Mouse (Mus musculus) MEL (cell line): ENCODE data around the gene Fbxw8. TPM values are rescaled to one million over a fixed set of nuclear protein-coding genes. Genes with fewer than 3 reads are reported as not detected.

Experiments
- DNase-seq: peaks from one replicate; pipeline ENCODE4 v3.0.0; 2011; ENCODE audit warnings: low read depth, low spot score
- H3K27ac ChIP-seq: 2 replicates; pipeline ENCODE4 v1.5.1; 2012; ENCODE audit warnings: low read depth, mild to moderate bottlenecking, control low read depth, low read length, moderate library complexity; ENCODE audit not compliant: control insufficient read depth
- H3K27me3 ChIP-seq, 2 experiments: fragments of 150-350 bp in 1 of 2; sonication (generic) in 1 of 2; 2 replicates each; pipeline ENCODE4 v1.6.1; 2012; ENCODE audit warnings: low read length in 2 of 2, mild to moderate bottlenecking in 2 of 2, improper control_type of control experiment in 1 of 2, moderate library complexity in 1 of 2; ENCODE audit not compliant: insufficient read depth in 2 of 2, control insufficient read depth in 1 of 2
- H3K36me3 ChIP-seq, 2 experiments: 2 replicates each; pipeline ENCODE4 v1.6.1; 2012 to 2014; ENCODE audit warnings: low read length in 2 of 2, improper control_type of control experiment in 1 of 2, inconsistent platforms in 1 of 2, mild to moderate bottlenecking in 1 of 2; ENCODE audit not compliant: insufficient read depth in 2 of 2, control insufficient read depth in 1 of 2
- H3K4me1 ChIP-seq, 2 experiments: fragments of 150-350 bp in 1 of 2; sonication (generic) in 1 of 2; 2 replicates each; pipeline ENCODE4 v1.6.1; 2012; ENCODE audit warnings: low read length in 2 of 2, improper control_type of control experiment in 1 of 2, mild to moderate bottlenecking in 1 of 2; ENCODE audit not compliant: insufficient read depth in 2 of 2, control insufficient read depth in 1 of 2
- H3K4me3 ChIP-seq, 2 experiments: fragments of 150-350 bp in 1 of 2; sonication (generic) in 1 of 2; 2 replicates each; pipeline ENCODE4 v1.5.1; 2012; ENCODE audit warnings: low read depth in 2 of 2, low read length in 2 of 2, mild to moderate bottlenecking in 2 of 2, moderate library complexity in 2 of 2, control low read depth in 1 of 2, improper control_type of control experiment in 1 of 2; ENCODE audit not compliant: control insufficient read depth in 1 of 2, insufficient read depth in 1 of 2
- H3K79me2 ChIP-seq: 2 replicates; pipeline ENCODE4 v1.6.1; 2012; ENCODE audit warnings: mild to moderate bottlenecking, low read length, moderate library complexity; ENCODE audit not compliant: control insufficient read depth, poor library complexity, insufficient read depth
- H3K9ac ChIP-seq: 2 replicates; pipeline ENCODE4 v1.6.1; 2012; ENCODE audit warnings: low read depth, mild to moderate bottlenecking, control low read depth, low read length, moderate library complexity; ENCODE audit not compliant: control insufficient read depth, poor library complexity, severe bottlenecking
- H3K9me3 ChIP-seq: fragments of 150-350 bp; sonication (generic); replicated peaks from 2 replicates; pipeline ENCODE4 v1.6.1; 2012; ENCODE audit warnings: mild to moderate bottlenecking, low read length, improper control_type of control experiment, moderate library complexity; ENCODE audit not compliant: insufficient read depth
- CHD2 ChIP-seq: IDR thresholded peaks from 2 replicates; pipeline ENCODE4 v1.6.1; 2011; ENCODE audit warnings: low read length, improper control_type of control experiment
- EP300 ChIP-seq, 2 experiments: IDR thresholded peaks; 2 replicates each; pipeline ENCODE4 v1.6.1; 2011; ENCODE audit warnings: improper control_type of control experiment in 2 of 2, low read length in 2 of 2, low read depth in 1 of 2, mild to moderate bottlenecking in 1 of 2
- MAFK ChIP-seq: IDR thresholded peaks from 2 replicates; pipeline ENCODE4 v1.6.1; 2011; ENCODE audit warnings: low read depth, mild to moderate bottlenecking, low read length, improper control_type of control experiment, borderline replicate concordance
- MXI1 ChIP-seq: IDR thresholded peaks from 2 replicates; pipeline ENCODE4 v1.6.1; 2011; ENCODE audit warnings: mild to moderate bottlenecking, low read depth, low read length, improper control_type of control experiment
- MYB ChIP-seq: IDR thresholded peaks from 2 replicates; pipeline ENCODE4 v1.6.1; 2011; ENCODE audit warnings: mild to moderate bottlenecking, low read depth, low read length, improper control_type of control experiment
- NRF1 ChIP-seq: IDR thresholded peaks from 2 replicates; pipeline ENCODE4 v1.6.1; 2014; ENCODE audit warnings: low read depth, mild to moderate bottlenecking, inconsistent platforms, low read length, improper control_type of control experiment, moderate library complexity; ENCODE audit not compliant: poor library complexity, insufficient read depth, severe bottlenecking
- POLR2A ChIP-seq, 2 experiments: IDR thresholded peaks; 2 replicates each; pipeline ENCODE4 v1.6.1; 2011 to 2012; ENCODE audit warnings: low read length in 2 of 2, mild to moderate bottlenecking in 2 of 2, control low read depth in 1 of 2, improper control_type of control experiment in 1 of 2, low read depth in 1 of 2, moderate library complexity in 1 of 2; ENCODE audit not compliant: control insufficient read depth in 1 of 2, insufficient read depth in 1 of 2, poor library complexity in 1 of 2
- SIN3A ChIP-seq: IDR thresholded peaks from 2 replicates; pipeline ENCODE4 v1.6.1; 2012; ENCODE audit warnings: low read length, improper control_type of control experiment, inconsistent platforms
- TBP ChIP-seq: IDR thresholded peaks from 2 replicates; pipeline ENCODE4 v1.8.0; 2011; ENCODE audit warnings: low read depth, low read length, improper control_type of control experiment
- UBTF ChIP-seq: IDR thresholded peaks from 2 replicates; pipeline ENCODE4 v1.6.1; 2012; ENCODE audit warnings: low read depth, mild to moderate bottlenecking, inconsistent platforms, low read length, improper control_type of control experiment, moderate library complexity, borderline replicate concordance; ENCODE audit not compliant: insufficient read depth
- USF1 ChIP-seq: IDR thresholded peaks from 2 replicates; pipeline ENCODE4 v1.6.1; 2014; ENCODE audit warnings: low read depth, mild to moderate bottlenecking, inconsistent platforms, low read length, improper control_type of control experiment, moderate library complexity
- ZC3H11A ChIP-seq: IDR thresholded peaks from 2 replicates; pipeline ENCODE4 v1.6.1; 2012; ENCODE audit warnings: low read depth, mild to moderate bottlenecking, inconsistent platforms, low read length, improper control_type of control experiment
- ZKSCAN1 ChIP-seq: IDR thresholded peaks from 2 replicates; pipeline ENCODE4 v1.6.1; 2012; ENCODE audit warnings: low read depth, mild to moderate bottlenecking, inconsistent platforms, low read length, improper control_type of control experiment, moderate library complexity
- ZMIZ1 ChIP-seq: IDR thresholded peaks from 2 replicates; pipeline ENCODE4 v1.6.1; 2012; ENCODE audit warnings: low read depth, mild to moderate bottlenecking, inconsistent platforms, low read length, improper control_type of control experiment, moderate library complexity
- polyA plus RNA-seq, 2 experiments: library from polyadenylated mRNA; stranded (reverse) in 1 of 2; unstranded in 1 of 2; fragments of >175 nt in 1 of 2; fragments of >200 nt in 1 of 2; gene quantifications; 2 replicates each; pipeline versions ENCODE4 v1.2.1 to v1.2.4; 2012; ENCODE audit warnings: low replicate concordance in 2 of 2, low read depth in 1 of 2; ENCODE audit not compliant: insufficient read length in 2 of 2, insufficient read depth in 1 of 2, missing spikeins in 1 of 2
- total RNA-seq: library from RNA; depleted of rRNA; stranded (reverse); fragments of 300-350 nt; gene quantifications from 2 replicates; pipeline ENCODE4 v1.2.3, GENCODE M21; 2012

The Fbxw8 gene
- total and polyA plus RNA-seq, 3 experiments = 49.9 to 57.4 (median 52.5) TPM

GRCm38 (mm10) chr5:118149711-118150110 lies 5.6 kb downstream of the Fbxw8 start:
- no peak for TF ChIP-seq MXI1
- TF ChIP-seq TBP = no peak
- TF ChIP-seq MYB = no peak
- no peak for TF ChIP-seq POLR2A (IDR thresholded peaks at IDR 0.05; ENCODE audit: control insufficient read depth in 1 of 2, insufficient read depth in 1 of 2, low read depth in 1 of 2, low read length in 2 of 2, poor library complexity in 1 of 2)
- TF ChIP-seq USF1 = no peak
- no peak for TF ChIP-seq ZKSCAN1
- TF ChIP-seq UBTF = no peak
- no peak for TF ChIP-seq CHD2
- TF ChIP-seq MAFK = no peak
- TF ChIP-seq NRF1 = no peak
- no peak for TF ChIP-seq ZC3H11A
- no peak for TF ChIP-seq EP300 (IDR thresholded peaks at IDR 0.05; ENCODE audit: low read depth in 1 of 2, low read length in 2 of 2)
- no peak for TF ChIP-seq ZMIZ1
- H3K9me3 ChIP-seq = no peaks in the 10 kb centered on the region
- H3K4me3 ChIP-seq = no peak overlapping the region
- DNase-seq = no peak
- peaks cover 42% of the 10 kb centered on the region for H3K79me2 ChIP-seq
- H3K4me1 ChIP-seq = peaks cover 3 to 5% of the 10 kb centered on the region in 2 experiments; a peak in 3 of 4 replicates
- peaks cover 0 to 6% of the 10 kb centered on the region in 2 experiments; a peak in 2 of 4 replicates for H3K36me3 ChIP-seq
- no peaks in the 10 kb centered on the region for H3K27me3 ChIP-seq
- no peak overlapping the region for H3K27ac ChIP-seq
- no peak overlapping the region for H3K9ac ChIP-seq

GRCm38 (mm10) chr5:118147264-118147663 lies 8.0 kb downstream of the Fbxw8 start:
- Histone ChIP-seq H3K9me3 (no peaks in the 10 kb centered on the region), H3K4me3 (no peak overlapping the region), H3K36me3 (no peaks in the 10 kb centered on the region), H3K27ac (no peak overlapping the region), H3K9ac (no peak overlapping the region), H3K79me2 (peaks cover 27% of the 10 kb centered on the region), H3K4me1 (no peaks in the 10 kb centered on the region), H3K27me3 (no peaks in the 10 kb centered on the region)
- no peak for TF ChIP-seq ZC3H11A
- no peak for DNase-seq

- H3K4me1 ChIP-seq = no peaks in the 10 kb centered on the region
Observed at GRCm38 (mm10) chr5:118145999-118146679, 9.1 kb downstream of the Fbxw8 start.

More at GRCm38 (mm10) chr5:118145999-118146679, 9.1 kb downstream of the Fbxw8 start:
- Histone ChIP-seq H3K9me3 (no peaks in the 10 kb centered on the region), H3K79me2 (peaks cover 19% of the 10 kb centered on the region), H3K4me3 (no peak overlapping the region)
- TF ChIP-seq CHD2 (no peak), MAFK (no peak), SIN3A (no peak)
- TF ChIP-seq, all 39 proteins: peak for 0
- DNase-seq = no peak
- no peaks in the 10 kb centered on the region; a peak in 1 of 4 replicates for H3K36me3 ChIP-seq
- H3K9ac ChIP-seq = no peak overlapping the region
- no peak overlapping the region for H3K27ac ChIP-seq
- H3K27me3 ChIP-seq = no peaks in the 10 kb centered on the region
